Mouse (Mus musculus): Measurements from ENCODE around the gene Bex1. TPM values are rescaled to one million over a fixed set of nuclear protein-coding genes. Genes with fewer than 3 reads are reported as not detected.

Gene Bex1
- polyA plus RNA-seq (2014; fragmentation: Illumina TruSeq; extraction: RNeasy Lipid Tissue Mini Kit (QIAGEN cat#74804); ENCODE audit: low replicate concordance), result 0.74 TPM

GRCm38 (mm10) chrX:136214729-136215677, at the start of gene Bex1, which contains the start of gene Tceal7:
Gene Bex1, minus strand, starts transcription at chrX:136215513.
Gene Tceal7, plus strand, starts transcription at chrX:136214779.

DNA sequence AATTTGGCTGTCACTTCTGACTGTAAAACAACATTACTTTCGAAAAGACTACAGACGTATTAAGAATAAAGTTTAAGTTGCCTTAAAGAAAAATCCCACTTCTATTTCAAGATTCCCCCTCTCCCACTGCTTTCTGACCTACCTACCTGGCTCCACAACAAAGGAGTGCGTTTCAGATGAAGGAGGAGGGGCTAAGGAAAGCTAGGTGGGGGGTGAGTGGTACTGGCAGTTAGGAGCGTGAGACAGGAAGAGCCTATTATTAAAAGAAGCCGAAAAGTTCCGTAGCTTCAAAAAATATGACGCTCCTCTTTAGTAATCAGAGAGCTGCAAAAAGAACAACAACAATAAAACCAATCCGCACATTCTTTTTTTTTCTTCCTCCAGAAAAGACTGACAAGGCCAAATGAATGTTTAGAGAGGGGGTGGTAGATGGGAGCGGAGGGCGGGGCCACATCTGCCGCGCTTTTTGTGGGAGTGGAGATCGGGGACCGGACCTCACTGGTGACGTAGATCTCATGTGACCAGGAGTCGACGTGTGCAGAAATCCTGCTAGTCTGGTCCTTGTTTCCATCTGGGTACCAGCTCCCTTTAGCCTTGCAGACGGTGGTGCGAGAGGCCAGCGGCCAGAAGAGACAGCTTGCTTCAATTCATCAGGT, 29.4 kb upstream of the Bex1 start, which contains the start of gene Tceal9:
TSS of gene Tceal9 (plus strand) at position 506 of the 656 bp plus-strand sequence.

DNA sequence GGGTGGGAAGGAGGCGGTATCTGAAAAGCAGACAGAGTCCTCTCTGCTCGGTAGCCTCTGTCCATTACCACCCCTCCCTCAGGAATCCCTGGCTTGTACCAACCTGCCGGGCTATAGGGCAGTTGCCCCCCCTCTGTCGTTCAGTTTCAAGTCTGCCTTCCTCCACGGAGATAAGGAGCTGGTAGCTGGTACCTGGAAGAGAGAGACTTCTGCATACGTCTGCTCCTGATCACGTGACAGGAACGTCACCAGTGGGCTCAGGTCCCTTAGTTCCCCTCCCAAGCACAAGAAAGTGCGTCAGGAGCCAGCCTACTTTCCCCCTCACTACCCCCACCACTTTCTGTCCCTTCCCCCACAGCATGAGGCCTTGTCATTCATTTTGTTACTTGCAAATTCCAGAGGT, 11.6 kb downstream of the Bex1 start, which contains the start of gene Tceal5:
TSS of gene Tceal5 (minus strand) at position 213 of the 403 bp plus-strand sequence.

DNA sequence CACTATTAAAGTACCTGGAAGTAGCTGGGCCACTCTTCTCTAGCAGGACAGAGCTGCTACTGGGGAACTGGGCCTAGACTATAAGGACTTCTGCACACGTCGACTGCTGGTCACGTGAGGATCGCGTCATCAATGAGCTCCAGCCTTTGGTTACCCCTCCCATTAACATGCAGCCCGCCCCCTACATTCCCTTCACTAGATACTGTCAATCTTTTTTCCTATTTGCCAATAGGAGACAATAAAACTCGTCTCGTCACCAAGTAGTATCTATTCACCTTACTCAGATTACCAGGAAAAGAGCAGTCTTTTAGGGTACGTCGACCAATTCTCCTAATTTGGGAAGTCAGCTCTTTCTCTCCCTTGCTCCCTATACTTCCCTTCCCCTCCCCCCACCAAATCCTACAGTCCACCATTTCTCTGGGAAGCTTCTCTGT, 43.2 kb downstream of the Bex1 start, which contains the start of gene Tceal8:
TSS of gene Tceal8 (minus strand) at position 225 of the 434 bp plus-strand sequence.

Other genes with a start within 250 kb of the Bex1 start
- gene Arxes2, start 221.7 kb downstream of the Bex1 start, polyA plus RNA-seq (2014; fragmentation: Illumina TruSeq; extraction: RNeasy Lipid Tissue Mini Kit (QIAGEN cat#74804); ENCODE audit: low replicate concordance), result 6.6 TPM
- gene Arxes1, start 182.1 kb downstream of the Bex1 start, polyA plus RNA-seq (2014; fragmentation: Illumina TruSeq; extraction: RNeasy Lipid Tissue Mini Kit (QIAGEN cat#74804); ENCODE audit: low replicate concordance), result 1.0 TPM
- gene Bex2, start 147.3 kb downstream of the Bex1 start, polyA plus RNA-seq (2014; fragmentation: Illumina TruSeq; extraction: RNeasy Lipid Tissue Mini Kit (QIAGEN cat#74804); ENCODE audit: low replicate concordance), result 1.9 TPM
- not detected for gene Nxf3, start 130.3 kb downstream of the Bex1 start, polyA plus RNA-seq (2014; fragmentation: Illumina TruSeq; extraction: RNeasy Lipid Tissue Mini Kit (QIAGEN cat#74804); ENCODE audit: low replicate concordance)
- not detected for gene Bex4, start 76.5 kb downstream of the Bex1 start, polyA plus RNA-seq (2014; fragmentation: Illumina TruSeq; extraction: RNeasy Lipid Tissue Mini Kit (QIAGEN cat#74804); ENCODE audit: low replicate concordance)
- 21.4 TPM for gene Tceal8, start 43.2 kb downstream of the Bex1 start, polyA plus RNA-seq (2014; fragmentation: Illumina TruSeq; extraction: RNeasy Lipid Tissue Mini Kit (QIAGEN cat#74804); ENCODE audit: low replicate concordance)
- not detected for gene Tceal5, start 11.6 kb downstream of the Bex1 start, polyA plus RNA-seq (2014; fragmentation: Illumina TruSeq; extraction: RNeasy Lipid Tissue Mini Kit (QIAGEN cat#74804); ENCODE audit: low replicate concordance)
- gene Tceal7, start 734 bp downstream of the Bex1 start, polyA plus RNA-seq (2014; fragmentation: Illumina TruSeq; extraction: RNeasy Lipid Tissue Mini Kit (QIAGEN cat#74804); ENCODE audit: low replicate concordance), result not detected
- 165 TPM for gene Tceal9, start 29.6 kb upstream of the Bex1 start, polyA plus RNA-seq (2014; fragmentation: Illumina TruSeq; extraction: RNeasy Lipid Tissue Mini Kit (QIAGEN cat#74804); ENCODE audit: low replicate concordance)
- gene Bex3, start 54.7 kb upstream of the Bex1 start, polyA plus RNA-seq (2014; fragmentation: Illumina TruSeq; extraction: RNeasy Lipid Tissue Mini Kit (QIAGEN cat#74804); ENCODE audit: low replicate concordance), result 2.7 TPM

Measured in small intestine, adult 10 weeks (tissue).